Mouse (Mus musculus): ENCODE results near the gene Nudt8. TPM values are rescaled to one million over a fixed set of nuclear protein-coding genes. Genes with fewer than 3 reads are reported as not detected.
"Not testable (repeated sequence)": the region's sequence is repeated elsewhere in the genome, so short reads cannot be mapped to it uniquely, and the experiment has no call there.

Nudt8 gene
- total RNA-seq (2014; rRNA removed) (30.1 and 36.0 TPM in 2 replicates), polyA plus RNA-seq (2012; rRNA removed) (13.4 and 18.5 TPM in 2 replicates)

DNA sequence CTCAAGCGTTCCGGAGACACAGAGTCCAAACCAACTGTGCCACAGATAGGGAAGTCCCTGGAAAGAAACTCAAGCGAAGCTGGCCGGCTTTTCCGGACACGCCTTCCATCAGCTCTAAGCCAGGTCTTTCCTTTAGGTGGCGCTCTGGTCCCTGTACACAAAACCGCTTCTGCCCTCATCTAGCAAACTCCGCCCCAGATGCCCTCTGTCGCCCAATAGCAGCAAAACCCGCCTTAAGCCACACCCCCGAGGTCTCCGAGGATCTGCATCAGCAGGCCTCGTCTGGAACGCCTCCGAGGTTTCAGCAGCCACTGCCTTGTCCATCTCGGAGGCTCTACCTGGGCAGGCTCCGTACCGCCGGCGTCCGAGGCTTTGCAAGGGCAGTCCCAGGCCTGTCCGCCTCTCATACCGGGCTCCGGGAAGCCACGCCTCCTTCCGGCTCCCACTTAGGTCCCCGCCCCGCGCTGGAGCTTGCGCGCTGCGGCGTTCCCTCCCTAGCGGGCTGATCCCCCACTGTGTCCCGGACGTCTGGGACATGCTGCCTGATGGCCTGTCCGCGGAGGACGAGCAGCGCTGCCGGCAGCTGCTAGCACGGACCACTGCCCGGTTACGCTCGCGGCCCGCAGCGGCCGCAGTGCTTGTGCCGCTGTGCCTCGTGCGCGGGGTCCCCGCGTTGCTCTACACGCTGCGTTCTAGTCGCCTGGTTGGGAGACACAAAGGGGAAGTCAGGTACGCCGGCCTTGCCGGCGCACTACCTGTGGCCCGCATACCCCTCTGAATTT lies at the start of gene Nudt8, which contains the start of gene Gm49405:
Gene Nudt8, plus strand, starts transcription at position 462 of the 782 bp plus-strand sequence.
Gene Gm49405, plus strand, starts transcription at position 508 of the 782 bp plus-strand sequence.
- Histone ChIP-seq H3K9ac (ENCODE audit: low read depth, low read length) (peak within 1 kb of the TSS; percentile 91), H3K27me3 (ENCODE audit: control insufficient read depth, insufficient read depth, low read length) (no peaks in the 10 kb centered on the region), H3K79me2 (ENCODE audit: control insufficient read depth, insufficient read depth, low read length) (no peaks in the 10 kb centered on the region), H3K27ac (replicated peaks; ENCODE audit: insufficient read depth, low read depth, low read length) (peak within 1 kb of the TSS; percentile 85), H3K4me1 (ENCODE audit: control insufficient read depth, insufficient read depth, low read length) (peaks cover 13% of the 10 kb centered on the region), H3K36me3 (ENCODE audit: control insufficient read depth, insufficient read depth, low read length) (no peaks in the 10 kb centered on the region), H3K4me3 (ENCODE audit: insufficient read depth, low read depth, low read length) (peak within 1 kb of the TSS; percentile 82)
- under 1% methylated on average over 64 of the region's 64 CpGs for WGBS
- DNase-seq (ENCODE audit: extremely low read depth, low read depth, low spot score): peak; percentile 95
- TF ChIP-seq CTCF (IDR thresholded peaks at IDR 0.05; ENCODE audit: low read depth, low read length) (peak; percentile 83), POLR2A (IDR thresholded peaks at IDR 0.05; ENCODE audit: extremely low read depth, insufficient read depth, low read length) (peak; percentile 89)

DNA sequence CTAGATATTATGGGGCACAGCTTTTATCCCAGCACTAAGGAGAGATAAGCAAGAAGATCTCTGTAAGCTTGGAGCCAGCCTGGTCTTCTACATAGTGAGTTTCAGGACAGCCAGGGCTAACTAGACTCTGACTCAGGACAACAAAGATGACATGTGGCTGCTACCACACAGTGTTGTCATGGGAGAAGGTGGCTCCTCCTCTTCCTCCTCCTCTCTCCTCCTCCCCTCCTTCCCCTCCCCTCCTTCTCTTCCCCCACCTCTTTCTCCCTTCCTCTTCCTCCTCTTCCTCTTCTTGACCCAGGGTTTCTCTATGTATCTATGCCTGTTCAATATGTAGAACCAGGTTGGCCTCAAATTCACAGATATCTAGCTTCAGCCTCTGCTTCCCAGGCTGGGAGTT lies 48.9 kb upstream of the Nudt8 start:
- peaks cover 8% of the 10 kb centered on the region for H3K4me1 ChIP-seq (ENCODE audit: control insufficient read depth, insufficient read depth, low read length)
- H3K27ac ChIP-seq (replicated peaks; ENCODE audit: insufficient read depth, low read depth, low read length): no peak overlapping the region
- H3K9ac ChIP-seq (ENCODE audit: low read depth, low read length): no peak overlapping the region
- no peaks in the 10 kb centered on the region for H3K79me2 ChIP-seq (ENCODE audit: control insufficient read depth, insufficient read depth, low read length)
- no peaks in the 10 kb centered on the region for H3K27me3 ChIP-seq (ENCODE audit: control insufficient read depth, insufficient read depth, low read length)
- peaks cover 1% of the 10 kb centered on the region; the same call in 1 of the 2 replicates for H3K36me3 ChIP-seq (ENCODE audit: control insufficient read depth, insufficient read depth, low read length)
- no peak overlapping the region for H3K4me3 ChIP-seq (ENCODE audit: insufficient read depth, low read depth, low read length)
- TF ChIP-seq CTCF (IDR thresholded peaks at IDR 0.05; ENCODE audit: low read depth, low read length): no peak
- TF ChIP-seq POLR2A (IDR thresholded peaks at IDR 0.05; ENCODE audit: extremely low read depth, insufficient read depth, low read length): no peak
- DNase-seq (ENCODE audit: extremely low read depth, low read depth, low spot score): no peak

DNA sequence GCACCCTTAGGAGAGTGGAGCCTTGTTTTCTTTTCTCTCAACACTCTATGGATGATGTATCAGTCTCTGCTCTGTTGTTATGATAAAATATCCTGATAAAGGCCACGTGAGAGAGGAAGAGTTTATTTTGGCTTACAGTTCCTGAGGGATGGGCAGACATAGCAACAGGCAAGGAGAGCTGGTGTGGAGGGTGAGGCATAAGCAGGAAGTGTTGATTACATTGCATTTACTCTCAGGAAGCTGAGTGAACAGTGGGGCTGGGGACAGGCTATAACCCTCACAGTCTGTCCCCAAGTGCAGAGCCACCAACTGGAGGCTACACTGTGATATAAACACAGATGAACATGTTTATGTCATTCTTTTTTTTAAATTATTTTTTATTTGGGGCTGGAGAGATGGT lies 48.3 kb upstream of the Nudt8 start:
- H3K27ac ChIP-seq (replicated peaks; ENCODE audit: insufficient read depth, low read depth, low read length): no peak overlapping the region
- H3K4me3 ChIP-seq (ENCODE audit: insufficient read depth, low read depth, low read length): no peak overlapping the region
- WGBS: 64% methylated on average over 1 of the region's 1 CpGs
- no peak for TF ChIP-seq CTCF (IDR thresholded peaks at IDR 0.05; ENCODE audit: low read depth, low read length)
- no peak for TF ChIP-seq POLR2A (IDR thresholded peaks at IDR 0.05; ENCODE audit: extremely low read depth, insufficient read depth, low read length)
- H3K27me3 ChIP-seq (ENCODE audit: control insufficient read depth, insufficient read depth, low read length): no peaks in the 10 kb centered on the region
- peaks cover 6% of the 10 kb centered on the region for H3K4me1 ChIP-seq (ENCODE audit: control insufficient read depth, insufficient read depth, low read length)
- H3K9ac ChIP-seq (ENCODE audit: low read depth, low read length): no peak overlapping the region
- peaks cover 1% of the 10 kb centered on the region; the same call in 1 of the 2 replicates for H3K36me3 ChIP-seq (ENCODE audit: control insufficient read depth, insufficient read depth, low read length)
- DNase-seq (ENCODE audit: extremely low read depth, low read depth, low spot score): no peak
- H3K79me2 ChIP-seq (ENCODE audit: control insufficient read depth, insufficient read depth, low read length): no peaks in the 10 kb centered on the region

DNA sequence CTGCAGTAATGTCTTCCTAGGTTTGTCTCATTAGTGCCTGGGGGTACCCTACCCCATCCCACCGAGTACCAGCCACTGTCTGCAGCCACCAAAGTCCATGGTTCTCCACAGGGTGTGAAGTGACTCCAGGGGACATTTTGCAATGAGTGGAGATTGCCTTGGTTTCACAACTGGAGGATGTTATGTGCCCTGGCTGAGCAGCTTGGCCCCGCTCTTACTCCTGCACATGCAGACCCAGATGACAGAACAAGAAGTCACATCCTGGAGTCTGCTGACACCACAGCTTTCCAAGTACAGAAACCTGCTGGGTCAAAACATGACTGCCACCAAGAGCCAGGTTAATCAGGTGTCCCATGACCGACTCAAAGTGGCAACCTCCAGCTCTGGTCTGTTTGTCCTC lies 45.3 kb upstream of the Nudt8 start:
- Histone ChIP-seq H3K9ac (ENCODE audit: low read depth, low read length) (no peak overlapping the region), H3K4me1 (ENCODE audit: control insufficient read depth, insufficient read depth, low read length) (peaks cover 4% of the 10 kb centered on the region), H3K27me3 (ENCODE audit: control insufficient read depth, insufficient read depth, low read length) (no peaks in the 10 kb centered on the region), H3K79me2 (ENCODE audit: control insufficient read depth, insufficient read depth, low read length) (no peaks in the 10 kb centered on the region), H3K36me3 (ENCODE audit: control insufficient read depth, insufficient read depth, low read length) (no peaks in the 10 kb centered on the region), H3K27ac (replicated peaks; ENCODE audit: insufficient read depth, low read depth, low read length) (no peak overlapping the region), H3K4me3 (ENCODE audit: insufficient read depth, low read depth, low read length) (no peak overlapping the region)
- DNase-seq (ENCODE audit: extremely low read depth, low read depth, low spot score): peak; percentile 28
- 56% methylated on average over 3 of the region's 3 CpGs for WGBS
- no peak for TF ChIP-seq POLR2A (IDR thresholded peaks at IDR 0.05; ENCODE audit: extremely low read depth, insufficient read depth, low read length)
- no peak for TF ChIP-seq CTCF (IDR thresholded peaks at IDR 0.05; ENCODE audit: low read depth, low read length)

DNA sequence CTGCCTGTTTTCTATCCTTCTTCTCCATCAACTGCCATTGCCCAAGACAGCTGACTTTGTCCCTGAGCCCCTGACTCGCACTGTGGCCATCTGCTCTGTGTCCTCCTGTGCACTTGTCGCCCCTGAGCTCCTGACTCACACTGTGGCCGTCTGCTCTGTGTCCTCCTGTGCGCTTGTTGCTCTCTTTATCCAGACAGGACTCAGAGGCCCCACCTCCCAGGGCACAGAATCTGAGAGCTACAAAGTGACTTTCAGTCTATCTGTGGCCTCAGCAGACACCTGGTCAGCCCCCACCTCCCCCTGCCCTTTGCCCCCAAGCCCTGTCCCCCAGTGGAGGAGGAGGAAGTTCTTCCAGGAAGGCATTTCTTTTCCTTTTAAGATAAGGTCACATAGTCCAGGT lies 44.6 kb upstream of the Nudt8 start:
- no peaks in the 10 kb centered on the region for H3K79me2 ChIP-seq (ENCODE audit: control insufficient read depth, insufficient read depth, low read length)
- no peak for DNase-seq (ENCODE audit: extremely low read depth, low read depth, low spot score)

DNA sequence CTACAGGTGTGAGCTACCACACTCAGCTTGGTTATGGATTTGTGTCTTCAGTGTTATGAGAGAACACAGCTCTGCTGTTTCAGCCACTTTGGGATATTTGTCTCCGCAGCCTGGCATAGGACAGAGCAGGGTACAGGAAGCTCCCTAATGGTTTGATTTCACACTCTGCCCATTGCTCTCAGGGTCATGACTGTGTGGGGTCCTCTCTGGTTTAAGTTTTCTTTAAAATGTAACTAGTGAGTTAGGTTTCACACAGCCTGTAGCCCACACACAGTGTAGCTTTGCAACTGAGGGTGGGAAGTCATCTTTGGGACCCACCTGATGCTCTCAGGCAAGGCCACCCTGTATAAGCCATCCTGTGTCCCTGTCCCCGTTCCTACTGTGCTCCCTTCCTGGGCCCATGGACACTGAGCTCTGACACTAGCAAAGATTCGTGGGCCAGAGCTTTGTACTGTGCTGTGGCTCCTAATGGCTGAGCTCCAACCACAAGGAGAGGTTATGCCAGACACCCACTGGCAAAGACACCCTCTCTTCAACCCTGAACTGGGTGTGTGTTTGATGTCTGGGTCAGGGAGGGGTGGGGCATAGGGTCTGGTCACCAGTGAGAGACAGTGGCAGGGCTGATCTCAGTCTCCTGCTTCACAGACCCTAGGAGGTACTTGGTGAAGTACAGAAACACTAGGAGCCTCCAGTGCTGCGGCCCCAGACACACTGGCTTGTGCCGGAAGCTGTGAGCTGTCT lies 42.9 kb upstream of the Nudt8 start:
- H3K4me1 ChIP-seq (ENCODE audit: control insufficient read depth, insufficient read depth, low read length); H3K27ac ChIP-seq (replicated peaks; ENCODE audit: insufficient read depth, low read depth, low read length); H3K36me3 ChIP-seq (ENCODE audit: control insufficient read depth, insufficient read depth, low read length); DNase-seq (ENCODE audit: extremely low read depth, low read depth, low spot score); H3K27me3 ChIP-seq (ENCODE audit: control insufficient read depth, insufficient read depth, low read length); H3K79me2 ChIP-seq (ENCODE audit: control insufficient read depth, insufficient read depth, low read length); H3K9ac ChIP-seq (ENCODE audit: low read depth, low read length); H3K4me3 ChIP-seq (ENCODE audit: insufficient read depth, low read depth, low read length): not testable (repeated sequence)
- 70% methylated on average over 5 of the region's 5 CpGs for WGBS

More for the DNA sequence above, 44.6 kb upstream of the Nudt8 start:
- no peak for TF ChIP-seq CTCF (IDR thresholded peaks at IDR 0.05; ENCODE audit: low read depth, low read length)
- no peak for TF ChIP-seq POLR2A (IDR thresholded peaks at IDR 0.05; ENCODE audit: extremely low read depth, insufficient read depth, low read length)
- 86% methylated on average over 4 of the region's 4 CpGs for WGBS
- Histone ChIP-seq H3K27ac (replicated peaks; ENCODE audit: insufficient read depth, low read depth, low read length) (no peak overlapping the region), H3K27me3 (ENCODE audit: control insufficient read depth, insufficient read depth, low read length) (no peaks in the 10 kb centered on the region), H3K4me3 (ENCODE audit: insufficient read depth, low read depth, low read length) (no peak overlapping the region), H3K4me1 (ENCODE audit: control insufficient read depth, insufficient read depth, low read length) (no peaks in the 10 kb centered on the region), H3K9ac (ENCODE audit: low read depth, low read length) (no peak overlapping the region), H3K36me3 (ENCODE audit: control insufficient read depth, insufficient read depth, low read length) (no peaks in the 10 kb centered on the region)
